Mouse (Mus musculus) kidney, embryonic 14.5 days (tissue): ENCODE data around the gene Snx5. TPM values are rescaled to one million over a fixed set of nuclear protein-coding genes. Genes with fewer than 3 reads are reported as not detected.

Source experiments
- ATAC-seq: fragments of 200-750 bp; cut with Nextera tagmentation; 2 replicates; pipeline ENCODE4 v1.8.0; 2017; ENCODE audit warnings: moderate number of reproducible peaks, mild to moderate bottlenecking, moderate TSS enrichment, moderate library complexity; ENCODE audit not compliant: low FRiP score, low TSS enrichment
- H3K27ac ChIP-seq: fragments of 300-500 bp; sonication (generic); 2 replicates; pipeline ENCODE4 v1.5.1; 2014; ENCODE audit warnings: low read depth, mild to moderate bottlenecking, low read length, moderate library complexity, mixed read lengths
- H3K27me3 ChIP-seq: fragments of 300-500 bp; sonication (generic); 2 replicates; pipeline ENCODE4 v1.6.1; 2014; ENCODE audit warnings: mild to moderate bottlenecking, low read length; ENCODE audit not compliant: control insufficient read depth, insufficient read depth
- H3K36me3 ChIP-seq: fragments of 300-500 bp; sonication (generic); 2 replicates; pipeline ENCODE4 v1.6.1; 2014; ENCODE audit warnings: low read length, mixed read lengths; ENCODE audit not compliant: control insufficient read depth, insufficient read depth
- H3K4me1 ChIP-seq: fragments of 300-500 bp; sonication (generic); 2 replicates; pipeline ENCODE4 v1.6.1; 2014; ENCODE audit warnings: low read length, mixed read lengths; ENCODE audit not compliant: control insufficient read depth, insufficient read depth
- H3K4me2 ChIP-seq: fragments of 300-500 bp; sonication (generic); replicated peaks from 2 replicates; pipeline ENCODE4 v1.6.1; 2014; ENCODE audit warnings: low read depth, mild to moderate bottlenecking, low read length
- H3K4me3 ChIP-seq: fragments of 300-500 bp; sonication (generic); 2 replicates; pipeline ENCODE4 v1.5.1; 2014; ENCODE audit warnings: mild to moderate bottlenecking, low read length
- H3K9ac ChIP-seq: fragments of 300-500 bp; sonication (generic); 2 replicates; pipeline ENCODE4 v1.6.1; 2014; ENCODE audit warnings: low read depth, mild to moderate bottlenecking, low read length, moderate library complexity
- H3K9me3 ChIP-seq: fragments of 300-500 bp; sonication (generic); 2 replicates; pipeline ENCODE4 v1.6.1; 2016; ENCODE audit warnings: low read length; ENCODE audit not compliant: control insufficient read depth
- WGBS: fragments of 180-500 bp; shearing (Covaris S2); extraction: QIAGEN DNeasy Blood & Tissue Kit; methylation state at CpG from one replicate; pipeline ENCODE4 v1.1.7; 2014; 5-methylcytosine and 5-hydroxymethylcytosine counted together
- polyA plus RNA-seq: library from polyadenylated mRNA; unstranded; fragments of >200 nt; fragmentation: Nextera tagmentation; extraction: Ambion mirVana; gene quantifications from 2 replicates; pipeline ENCODE4 v1.2.1, GENCODE M21; 2014

Snx5 gene
- polyA plus RNA-seq, 1 experiment from 2014 or later: 155 TPM

- no peak overlapping the region for H3K9ac ChIP-seq
- ATAC-seq: no peak
- H3K36me3 ChIP-seq: no peaks in the 10 kb centered on the region
- H3K4me3 ChIP-seq: no peak overlapping the region
- no peaks in the 10 kb centered on the region for H3K27me3 ChIP-seq
- no peaks in the 10 kb centered on the region for H3K9me3 ChIP-seq
- no peak overlapping the region for H3K27ac ChIP-seq
- H3K4me2 ChIP-seq: no peak overlapping the region
- H3K4me1 ChIP-seq: 0 out of 2 replicates have a peak, but pooled peaks cover 5% of the 10 kb centered on the region
- 81% methylated on average over 4 of the region's 4 CpGs for WGBS
Observed at GRCm38 (mm10) chr2:144202151-144202550, 68.6 kb downstream of the Snx5 start.

Other genes starting within 250 kb of the Snx5 start
- gene Banf2, start 237.8 kb downstream of the Snx5 start, polyA plus RNA-seq: not detected in 2 replicates
- gene Mgme1, start 243 bp downstream of the Snx5 start, polyA plus RNA-seq: 20.2 and 21.9 TPM in 2 replicates
- gene Ovol2, start 61.2 kb upstream of the Snx5 start, polyA plus RNA-seq: 1.8 and 2.1 TPM in 2 replicates
- 34.8 and 47.5 TPM in 2 replicates for gene Kat14, start 98.1 kb upstream of the Snx5 start, polyA plus RNA-seq
- not detected in 2 replicates for gene Pet117, start 98.1 kb upstream of the Snx5 start, polyA plus RNA-seq